Mouse (Mus musculus) layer of hippocampus, adult 2 months (tissue): ENCODE measurements around the gene Rgs6. TPM values are rescaled to one million over a fixed set of nuclear protein-coding genes. Genes with fewer than 3 reads are reported as not detected.
A peak's percentile ranks its signal among the peaks of the same experiment; 100 is the strongest.

Experiments
- DNase-seq, 2 experiments: peaks; one replicate each; pipeline ENCODE4 v3.0.0; 2022; ENCODE audit warnings: low spot score in 2 of 2
- H3K27ac ChIP-seq: fragments of 200-600 bp; 2 replicates; pipeline ENCODE4 v1.8.1; 2022
- H3K4me3 ChIP-seq: fragments of 200-600 bp; 2 replicates; pipeline ENCODE4 v1.8.1; 2022; ENCODE audit warnings: mild to moderate bottlenecking
- CTCF ChIP-seq: fragments of 200-600 bp; conservative IDR thresholded peaks from 2 replicates; pipeline ENCODE4 v1.8.1; 2022; ENCODE audit warnings: antibody characterized with exemption, mild to moderate bottlenecking, moderate library complexity
- total RNA-seq, 2 experiments: library from RNA; stranded (reverse); gene quantifications; 2 replicates each; pipeline ENCODE4 v1.2.3; 2021

Rgs6 gene
- total RNA-seq, 2 experiments from 2014 or later = 10.2 to 10.4 TPM

- no peak overlapping the region for H3K4me3 ChIP-seq
- 0 out of 2 replicates have a peak, but pooled peaks have one; percentile 21 for TF ChIP-seq CTCF
- H3K27ac ChIP-seq = no peak overlapping the region
- no peak for DNase-seq
Measured at GRCm38 (mm10) chr12:83055690-83056089, 467.6 kb downstream of the Rgs6 start.

DNA sequence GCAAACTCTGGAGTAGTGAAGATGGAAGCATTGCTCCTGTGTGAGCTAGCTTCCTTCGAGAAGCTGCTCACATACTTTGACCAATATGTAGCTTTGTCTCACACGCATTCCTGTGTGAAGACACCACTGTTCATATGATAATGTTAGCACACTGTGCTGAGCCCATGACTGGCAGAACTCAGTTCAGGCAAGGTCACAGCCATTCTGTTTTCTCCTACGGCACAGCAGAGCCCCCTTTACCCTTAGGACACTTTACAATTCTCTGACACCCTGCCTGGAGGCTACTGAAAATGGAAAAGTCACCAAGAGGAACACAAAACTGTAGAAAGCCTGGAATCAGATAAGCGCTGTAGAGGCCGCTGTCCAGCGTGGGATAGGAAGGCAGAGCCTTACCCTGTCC is 478.3 kb downstream of the Rgs6 start:
- H3K27ac ChIP-seq = no peak overlapping the region
- H3K4me3 ChIP-seq = no peak overlapping the region
- DNase-seq = no peak
- no peak for TF ChIP-seq CTCF

- TF ChIP-seq CTCF = no peak
- Histone ChIP-seq H3K4me3 (no peak overlapping the region), H3K27ac (no peak overlapping the region)
- DNase-seq = no peak
Measured at GRCm38 (mm10) chr12:83070848-83071247, 482.8 kb downstream of the Rgs6 start.

DNA sequence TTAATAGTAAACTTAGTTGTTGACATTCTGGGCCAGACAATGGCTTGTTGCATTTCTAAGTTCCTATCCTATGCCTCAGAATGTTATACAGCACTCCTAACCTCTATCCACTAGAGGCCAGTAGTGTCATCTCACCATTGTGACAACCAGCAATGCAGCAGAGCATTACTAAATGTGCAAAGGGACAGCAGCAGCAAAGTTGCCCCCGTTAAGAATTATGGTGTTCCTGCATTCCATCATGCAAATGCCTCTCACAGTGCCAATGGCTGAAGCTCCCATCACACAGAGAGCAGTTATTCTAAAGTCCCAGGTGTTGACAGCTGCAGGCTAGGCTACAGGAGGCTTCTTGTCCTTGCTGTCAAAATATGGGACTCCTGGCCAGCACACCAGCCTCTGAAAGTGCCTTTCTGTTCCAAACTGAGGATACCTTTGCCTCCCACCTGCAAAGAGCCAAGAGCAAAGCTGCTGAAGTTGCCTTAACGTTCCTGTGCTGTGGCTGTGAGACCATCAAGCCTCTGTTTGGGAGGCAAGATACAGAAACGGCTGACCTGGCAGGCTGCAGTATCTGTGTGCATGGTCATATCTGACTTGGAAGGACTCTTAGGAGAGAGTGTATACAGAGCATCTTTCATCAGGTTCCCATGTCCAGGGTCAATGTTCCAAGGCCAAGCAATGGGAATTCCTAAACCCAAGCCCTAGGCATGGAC is 484.2 kb downstream of the Rgs6 start:
- peak; percentile 77 for TF ChIP-seq CTCF
- peak in 1 of 2 experiments; percentile 32 for DNase-seq
- Histone ChIP-seq H3K4me3 (no peak overlapping the region), H3K27ac (no peak overlapping the region)

GRCm38 (mm10) chr12:83072951-83073878 is 485.1 kb downstream of the Rgs6 start:
- H3K4me3 ChIP-seq = no peak overlapping the region
- TF ChIP-seq CTCF = no peak
- H3K27ac ChIP-seq = no peak overlapping the region
- no peak for DNase-seq

GRCm38 (mm10) chr12:83073879-83074368 is 485.8 kb downstream of the Rgs6 start:
- Histone ChIP-seq H3K4me3 (no peak overlapping the region), H3K27ac (no peak overlapping the region)
- no peak for TF ChIP-seq CTCF
- no peak for DNase-seq

GRCm38 (mm10) chr12:83076179-83076578 is 488.1 kb downstream of the Rgs6 start:
- no peak for DNase-seq
- no peak for TF ChIP-seq CTCF
- Histone ChIP-seq H3K27ac (no peak overlapping the region), H3K4me3 (no peak overlapping the region)

- no peak for TF ChIP-seq CTCF
- Histone ChIP-seq H3K4me3 (no peak overlapping the region), H3K27ac (no peak overlapping the region)
- no peak for DNase-seq
Measured at GRCm38 (mm10) chr12:83077486-83077885, 489.4 kb downstream of the Rgs6 start.

DNA sequence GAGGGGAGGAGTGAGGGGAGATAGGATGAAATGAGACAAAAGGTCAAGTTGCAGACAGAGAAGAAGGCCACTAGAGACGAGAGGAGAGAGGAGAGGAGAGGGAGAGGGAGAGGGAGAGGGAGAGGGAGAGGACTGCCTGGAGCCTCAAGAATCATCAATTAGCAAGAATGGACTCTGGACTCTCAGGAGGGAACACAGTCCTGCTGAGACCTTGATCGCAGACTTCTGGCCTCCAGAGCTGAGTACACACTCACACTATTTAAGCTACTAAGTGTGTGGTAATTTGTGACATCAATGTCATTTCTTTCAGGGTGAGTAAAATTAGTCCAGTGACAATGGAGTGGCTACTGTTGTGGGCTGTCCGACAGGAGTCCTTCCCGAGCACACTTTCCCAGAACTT is 495.3 kb downstream of the Rgs6 start:
- Histone ChIP-seq H3K4me3 (no peak overlapping the region), H3K27ac (no peak overlapping the region)
- no peak for DNase-seq
- TF ChIP-seq CTCF = no peak

DNA sequence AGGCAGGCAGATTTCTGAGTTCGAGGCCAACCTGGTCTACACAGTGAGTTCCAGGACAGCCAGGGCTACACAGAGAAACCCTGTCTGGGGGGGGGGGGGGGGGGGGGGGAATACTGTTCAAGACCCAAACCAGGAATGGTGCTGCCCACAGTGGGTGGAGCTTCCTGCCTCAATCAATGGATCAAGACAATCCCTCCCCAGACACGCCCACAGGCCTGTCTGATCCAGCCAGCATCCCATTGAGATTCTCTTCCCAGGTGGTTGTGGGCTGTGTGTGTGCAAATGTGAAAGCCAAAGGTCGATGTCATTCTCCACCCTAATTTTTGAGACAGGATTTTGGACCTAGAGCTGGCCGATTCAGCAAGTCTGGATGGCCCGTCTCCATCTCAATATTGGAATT is 496.5 kb downstream of the Rgs6 start:
- Histone ChIP-seq H3K27ac (no peak overlapping the region), H3K4me3 (no peak overlapping the region)
- no peak for DNase-seq
- no peak for TF ChIP-seq CTCF

- no peak overlapping the region for H3K4me3 ChIP-seq
- TF ChIP-seq CTCF = no peak
- no peak overlapping the region for H3K27ac ChIP-seq
- no peak for DNase-seq
Measured at GRCm38 (mm10) chr12:83087010-83087409, 498.9 kb downstream of the Rgs6 start.

- H3K4me3 ChIP-seq = no peak overlapping the region
- no peak overlapping the region for H3K27ac ChIP-seq
- DNase-seq = no peak
- no peak for TF ChIP-seq CTCF
Measured at GRCm38 (mm10) chr12:83087555-83087954, 499.5 kb downstream of the Rgs6 start.

DNA sequence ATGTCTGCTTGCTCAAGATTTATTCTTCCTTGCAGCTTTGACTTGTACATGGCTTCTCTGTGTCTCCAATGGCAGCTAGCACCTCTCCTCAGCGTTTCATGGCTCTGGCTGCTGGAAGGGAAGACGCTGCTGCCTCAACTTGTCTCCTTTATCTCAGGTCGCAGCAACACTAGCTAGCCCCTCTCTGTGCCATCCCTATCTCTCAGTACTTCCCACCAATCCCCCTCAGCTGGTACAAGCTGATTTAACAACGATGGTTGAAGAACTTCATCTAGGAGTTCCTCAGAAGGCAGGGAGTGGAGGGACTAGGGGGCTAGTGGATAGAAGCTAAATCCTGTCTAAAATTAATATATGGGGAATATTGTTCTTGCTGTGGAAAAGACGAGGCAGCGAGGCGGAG is 503.9 kb downstream of the Rgs6 start:
- Histone ChIP-seq H3K27ac (no peak overlapping the region), H3K4me3 (no peak overlapping the region)
- DNase-seq = no peak
- no peak for TF ChIP-seq CTCF

DNA sequence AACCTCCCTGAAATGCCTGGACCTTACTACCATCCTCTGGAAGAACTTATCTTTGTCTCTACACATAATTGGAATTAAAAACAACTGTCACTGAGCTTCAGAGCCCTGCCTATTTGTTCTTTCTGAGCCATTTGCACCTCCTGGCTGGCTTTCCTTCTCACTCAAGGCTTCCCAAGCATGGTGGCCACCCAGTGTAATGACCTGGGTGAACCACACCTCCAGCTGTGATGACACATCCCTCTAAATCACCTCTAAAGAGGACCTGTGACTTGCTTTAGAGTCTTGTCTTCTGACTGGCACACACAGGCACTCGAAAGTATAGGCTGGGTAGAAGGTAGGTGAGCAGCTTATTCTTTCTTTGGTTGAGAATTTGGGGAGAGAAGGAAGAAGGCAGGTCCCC is 509.7 kb downstream of the Rgs6 start:
- TF ChIP-seq CTCF = no peak
- DNase-seq = no peak
- Histone ChIP-seq H3K27ac (no peak overlapping the region), H3K4me3 (no peak overlapping the region)
